Mouse (Mus musculus) kidney, postnatal 25 days (tissue): Measurements from ENCODE around the gene Map4k3.
A peak's percentile ranks its signal among the peaks of the same experiment; 100 is the strongest.

Experiments
- DNase-seq, 2 experiments: peaks; one replicate each; pipeline ENCODE4 v3.0.0; 2021; ENCODE audit warnings: mixed read lengths in 2 of 2

The Map4k3 gene

GRCm38 (mm10) chr17:80683041-80683440 lies 45.2 kb downstream of the Map4k3 start:
- DNase-seq = no peak

GRCm38 (mm10) chr17:80678190-80678589 lies 50.1 kb downstream of the Map4k3 start:
- no peak for DNase-seq

GRCm38 (mm10) chr17:80676859-80677535 lies 51.3 kb downstream of the Map4k3 start:
- no peak for DNase-seq

- no peak for DNase-seq
These were observed 52.1 kb downstream of the Map4k3 start for GRCm38 (mm10) chr17:80676211-80676610.

GRCm38 (mm10) chr17:80670395-80670794 lies 57.9 kb downstream of the Map4k3 start:
- no peak for DNase-seq

- no peak for DNase-seq
These were observed 64.7 kb downstream of the Map4k3 start for GRCm38 (mm10) chr17:80663623-80664022.

GRCm38 (mm10) chr17:80662836-80663620 lies 65.3 kb downstream of the Map4k3 start:
- DNase-seq = no peak

- no peak for DNase-seq
These were observed 66.4 kb downstream of the Map4k3 start for GRCm38 (mm10) chr17:80661896-80662295.

GRCm38 (mm10) chr17:80660707-80661380 lies 67.4 kb downstream of the Map4k3 start:
- DNase-seq = no peak

GRCm38 (mm10) chr17:80660234-80660633 lies 68.1 kb downstream of the Map4k3 start:
- no peak for DNase-seq

- no peak for DNase-seq
These were observed 68.5 kb downstream of the Map4k3 start for GRCm38 (mm10) chr17:80659821-80660220.

- no peak for DNase-seq
These were observed 74.0 kb downstream of the Map4k3 start for GRCm38 (mm10) chr17:80654323-80654722.

- DNase-seq = no peak
These were observed 75.5 kb downstream of the Map4k3 start for GRCm38 (mm10) chr17:80652740-80653139.

GRCm38 (mm10) chr17:80646843-80647242 lies 81.4 kb downstream of the Map4k3 start:
- peak in 1 of 2 experiments; percentile 14 for DNase-seq

- no peak for DNase-seq
These were observed 82.2 kb downstream of the Map4k3 start for GRCm38 (mm10) chr17:80646131-80646530.

- DNase-seq = no peak
These were observed 82.6 kb downstream of the Map4k3 start for GRCm38 (mm10) chr17:80645694-80646034.

- no peak for DNase-seq
These were observed 83.1 kb downstream of the Map4k3 start for GRCm38 (mm10) chr17:80644983-80645693.

GRCm38 (mm10) chr17:80644567-80644966 lies 83.7 kb downstream of the Map4k3 start:
- no peak for DNase-seq

GRCm38 (mm10) chr17:80638121-80638520 lies 90.2 kb downstream of the Map4k3 start:
- DNase-seq = no peak

GRCm38 (mm10) chr17:80635794-80636193 lies 92.5 kb downstream of the Map4k3 start:
- no peak for DNase-seq

GRCm38 (mm10) chr17:80632846-80633245 lies 95.4 kb downstream of the Map4k3 start:
- DNase-seq = no peak

GRCm38 (mm10) chr17:80632354-80632753 lies 95.9 kb downstream of the Map4k3 start:
- DNase-seq = no peak

- no peak for DNase-seq
These were observed 97.3 kb downstream of the Map4k3 start for GRCm38 (mm10) chr17:80631028-80631427.
